Mouse (Mus musculus) left cerebral cortex, adult 9 months (tissue): ENCODE results near the gene Hnrnph2.

Experiments
- DNase-seq, 2 experiments: peaks; one replicate each; pipeline ENCODE4 v3.0.0; 2022; ENCODE audit warnings: low spot score in 2 of 2

Hnrnph2 gene

DNA sequence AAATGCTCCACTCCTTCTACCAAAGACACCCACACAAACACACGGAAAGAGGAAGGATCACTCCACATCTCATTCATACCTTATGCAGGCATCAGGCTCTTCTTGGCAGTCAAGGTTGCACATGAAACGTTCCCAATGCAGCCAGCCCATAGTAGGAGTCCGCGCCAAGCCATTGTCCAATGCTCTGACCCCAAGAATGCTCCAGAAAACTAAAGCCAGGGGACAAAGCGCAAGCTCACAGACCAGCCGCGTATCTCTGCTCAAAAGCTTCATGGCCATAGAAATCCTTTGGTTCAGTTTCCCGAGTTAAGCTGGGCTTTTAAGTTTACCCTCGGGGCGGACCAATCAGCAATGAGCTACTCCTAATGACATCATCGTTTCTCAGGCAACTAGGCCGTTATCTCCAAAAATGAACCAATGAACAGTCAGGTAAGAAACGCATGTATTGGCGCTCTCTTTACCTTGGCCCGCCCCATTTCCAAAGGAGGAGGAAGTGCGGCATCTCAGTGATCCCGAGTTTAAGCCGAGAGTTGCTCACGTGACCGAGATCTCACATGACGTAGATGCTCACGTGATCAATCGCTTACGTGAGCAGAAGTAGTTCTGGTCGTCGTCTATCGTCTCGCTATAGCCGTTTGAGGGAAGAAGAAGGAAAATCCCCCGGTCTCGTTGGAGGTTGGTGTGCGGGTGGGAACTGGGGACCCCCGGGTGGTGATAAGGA is at the start of gene Hnrnph2, which contains the start of gene Gla:
Hnrnph2 (plus strand) TSS at position 521 of the 721 bp plus-strand sequence.
Gla (minus strand) TSS at position 467 of the 721 bp plus-strand sequence.
- DNase-seq: peak; percentile 92 to 95

GRCm38 (mm10) chrX:134553326-134553725 is 47.7 kb upstream of the Hnrnph2 start:
- no peak for DNase-seq

DNA sequence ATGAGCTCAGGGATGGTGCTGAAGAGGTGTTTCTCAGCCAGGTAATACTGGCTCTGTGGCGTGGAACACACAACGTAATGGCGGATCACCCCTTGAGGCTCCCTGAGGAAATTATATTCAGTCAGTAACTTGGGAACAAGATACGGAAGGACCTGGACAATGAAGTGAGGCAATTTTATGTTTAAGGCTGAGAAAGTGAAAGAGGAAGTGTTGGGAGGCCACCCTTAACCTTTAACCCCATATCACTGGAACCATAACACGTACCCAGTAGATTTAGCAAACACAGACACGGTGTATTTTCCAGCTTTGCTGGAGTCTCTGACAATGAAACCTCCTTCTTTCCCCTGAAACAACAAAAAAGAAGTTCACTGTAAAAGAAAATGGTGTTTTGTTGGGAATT is 46.6 kb upstream of the Hnrnph2 start:
- no peak for DNase-seq

DNA sequence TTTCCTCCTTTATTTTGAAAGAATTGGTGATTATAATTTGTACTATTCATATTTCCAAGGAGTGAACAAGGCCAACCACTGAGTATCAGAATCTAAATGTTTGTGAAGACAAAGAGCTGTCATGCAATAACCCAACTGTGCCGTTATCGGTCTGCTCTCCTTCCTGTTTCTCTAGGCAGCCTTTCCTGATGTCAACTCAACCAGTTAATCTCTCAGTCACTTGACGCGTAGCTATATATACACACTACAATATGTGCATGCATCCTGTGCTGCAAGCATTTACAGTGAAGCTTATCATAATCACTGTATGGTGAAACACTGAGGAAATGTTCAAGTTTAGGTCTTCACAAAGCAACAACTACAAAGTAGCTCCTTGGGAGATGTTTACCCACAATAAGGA is 36.7 kb upstream of the Hnrnph2 start:
- DNase-seq: no peak

DNA sequence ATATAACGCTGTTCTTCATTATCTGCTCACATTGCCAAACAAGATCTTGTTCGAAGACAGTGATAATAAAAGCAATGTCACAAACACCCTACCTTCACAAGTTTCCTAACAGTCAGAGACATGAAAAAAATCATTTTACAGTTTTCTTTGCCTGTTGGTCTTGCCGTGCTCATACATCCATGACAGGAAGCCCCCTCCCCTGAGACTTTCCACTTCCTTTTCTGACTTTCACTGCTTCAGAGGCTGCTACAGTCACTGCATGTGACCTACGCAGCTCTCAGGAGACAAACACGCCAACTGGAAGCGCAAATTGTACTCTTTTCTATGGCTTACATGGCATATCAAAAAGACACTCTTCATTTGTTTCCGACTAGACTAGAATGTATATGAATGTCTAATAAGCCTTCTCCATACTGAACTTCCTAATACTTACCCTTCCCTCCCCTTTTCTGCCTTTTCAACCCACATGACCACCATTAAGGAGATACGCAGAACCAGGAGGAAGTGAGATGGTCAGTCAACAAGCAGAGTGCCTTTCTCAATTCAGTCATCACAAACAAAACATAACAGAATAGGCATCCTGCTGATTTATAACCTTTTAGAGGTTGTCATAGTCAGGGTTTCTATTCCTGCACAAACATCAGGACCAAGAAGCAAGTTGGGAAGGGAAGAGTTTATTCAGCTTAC is 34.3 kb upstream of the Hnrnph2 start:
- DNase-seq: no peak

GRCm38 (mm10) chrX:134577896-134578295 is 23.1 kb upstream of the Hnrnph2 start:
- DNase-seq: no peak

DNA sequence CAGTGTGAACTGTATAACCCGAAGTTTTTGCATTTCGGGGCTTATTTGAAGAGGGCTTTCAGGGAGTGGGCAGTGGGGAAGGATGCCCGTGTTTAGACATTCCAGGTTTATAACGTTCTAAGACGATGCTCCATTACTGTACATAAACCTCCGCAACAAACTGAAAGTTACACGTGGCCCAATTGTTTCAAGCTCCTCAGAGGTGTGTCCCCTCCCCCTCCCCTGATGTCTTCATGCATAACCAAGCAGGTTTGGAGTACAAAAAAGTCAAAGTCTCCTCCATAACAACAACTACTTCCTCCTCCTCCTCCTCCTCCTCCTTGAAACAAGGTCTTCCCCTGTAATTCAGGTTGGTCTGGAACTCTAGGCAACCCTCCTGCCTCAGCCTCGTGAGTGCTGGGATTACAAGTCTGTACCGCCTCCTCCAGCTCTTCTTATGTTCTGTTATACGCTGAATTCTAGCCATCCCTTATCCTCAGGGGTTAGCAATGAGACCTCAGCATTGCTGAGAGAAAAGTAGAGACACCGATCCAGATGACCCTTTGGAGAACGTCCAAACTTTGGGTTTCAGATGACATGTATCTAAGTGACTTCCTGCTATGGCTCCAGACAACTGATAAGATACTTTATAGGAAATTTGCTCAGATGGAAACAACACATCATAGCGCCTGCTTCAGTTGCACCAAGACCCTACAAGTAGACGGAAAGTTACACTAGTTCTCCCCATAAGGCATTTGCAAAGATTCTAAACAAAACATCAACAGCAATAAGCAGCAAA is 20.3 kb upstream of the Hnrnph2 start:
- no peak for DNase-seq

GRCm38 (mm10) chrX:134582270-134582669 is 18.7 kb upstream of the Hnrnph2 start:
- no peak for DNase-seq

DNA sequence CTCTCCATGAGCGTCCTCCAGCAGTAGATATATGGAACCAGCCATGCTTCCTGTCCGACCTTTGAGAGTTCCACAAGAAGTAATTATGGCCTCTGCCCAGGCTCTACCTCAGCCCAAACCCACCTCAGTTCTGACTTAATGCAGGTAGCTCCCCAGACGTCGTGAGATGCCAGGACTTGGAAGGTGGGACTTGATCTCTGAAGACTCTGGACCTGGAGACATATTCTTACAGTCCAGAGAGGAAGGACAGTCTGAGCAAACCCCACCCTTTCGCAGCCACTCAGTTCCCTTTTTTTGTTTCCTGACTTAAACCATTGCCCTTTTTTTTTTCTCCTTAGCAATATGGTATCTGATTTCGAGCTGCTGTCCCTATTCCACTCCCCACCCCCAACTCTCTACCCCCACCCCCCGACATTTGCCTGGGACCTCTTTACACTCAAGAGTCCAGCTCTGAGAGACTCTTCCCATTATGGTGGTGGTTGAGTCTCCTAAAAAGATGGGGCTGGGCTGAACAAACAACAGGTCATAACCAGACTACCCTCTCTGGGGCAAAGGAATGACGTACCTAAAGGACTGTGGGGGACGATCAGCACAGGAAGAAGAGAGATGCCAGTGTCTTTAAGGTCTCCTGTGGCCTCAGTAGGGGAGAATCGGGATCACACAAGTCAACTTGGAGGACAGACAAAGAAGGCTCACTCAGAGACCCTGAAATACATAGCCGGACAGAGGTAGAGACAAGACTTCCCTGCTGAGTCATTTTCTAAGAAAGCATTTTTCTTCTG is 17.9 kb upstream of the Hnrnph2 start, which contains the start of gene Btk:
Btk (minus strand) TSS at position 683 of the 782 bp plus-strand sequence.
- DNase-seq: no peak

DNA sequence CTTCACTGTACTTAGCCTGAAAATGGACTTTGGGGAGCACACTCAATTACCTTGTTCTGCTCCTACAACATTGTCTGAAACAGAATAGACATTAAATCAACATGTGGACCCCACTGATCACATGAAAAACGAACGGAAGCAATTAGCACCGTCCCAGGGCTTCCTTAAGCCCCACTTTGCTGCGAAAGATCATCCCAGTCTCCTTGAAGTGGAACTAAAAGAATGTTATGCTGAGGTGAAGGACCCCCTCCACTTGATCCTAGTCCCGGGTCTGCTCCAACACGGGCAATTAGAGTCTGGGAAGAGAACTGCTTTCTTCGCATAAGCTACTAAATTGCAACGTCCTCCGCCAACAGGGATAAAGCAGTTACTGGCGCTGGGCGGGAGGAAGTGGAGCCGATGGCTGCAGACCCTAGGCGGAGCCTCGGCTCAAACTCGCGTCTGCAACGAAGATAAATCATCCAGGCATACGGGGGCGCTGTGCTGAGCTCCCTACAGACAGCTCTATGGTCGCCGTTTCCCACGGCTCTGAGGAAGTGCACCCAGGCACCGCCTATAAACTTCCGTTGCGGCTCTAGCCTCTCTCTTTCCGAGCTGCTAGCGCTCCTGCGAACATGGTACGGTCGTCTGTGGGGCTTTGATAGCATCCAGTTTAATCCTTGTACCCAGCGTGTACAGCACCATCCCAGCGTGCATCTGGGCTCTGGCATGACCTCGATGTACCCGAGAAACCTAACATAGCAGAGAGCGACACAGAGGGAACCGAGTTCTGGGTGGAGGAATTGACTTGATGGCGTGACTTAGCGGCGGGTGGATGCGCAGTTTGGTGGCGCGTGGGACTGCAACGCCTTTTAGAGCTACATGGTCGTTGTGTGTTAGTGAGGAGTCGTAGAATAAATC is 15.6 kb upstream of the Hnrnph2 start, which contains the start of gene Rpl36a:
Rpl36a (plus strand) TSS at position 552 of the 900 bp plus-strand sequence.
- DNase-seq: peak; percentile 74 to 92

DNA sequence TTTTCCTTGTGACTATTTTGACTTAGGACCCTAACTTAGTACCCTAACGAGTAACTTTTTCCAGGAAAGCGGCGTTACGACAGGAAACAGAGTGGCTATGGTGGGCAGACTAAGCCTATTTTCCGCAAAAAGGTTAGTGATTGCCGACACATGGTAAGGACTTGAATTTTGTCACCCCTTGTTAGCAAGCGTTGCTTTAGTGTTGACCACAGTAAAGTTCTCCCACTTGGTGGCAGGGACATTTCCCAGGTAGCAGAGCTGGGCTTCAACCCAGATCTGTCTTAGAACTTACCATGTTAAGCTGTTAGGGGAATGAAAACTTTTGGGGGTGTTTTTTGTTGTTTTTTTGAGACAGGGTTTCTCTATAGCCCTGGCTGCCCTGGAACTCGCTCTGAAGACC is 14.5 kb upstream of the Hnrnph2 start:
- no peak for DNase-seq

- DNase-seq: no peak
Observed at GRCm38 (mm10) chrX:134588261-134588660, 12.7 kb upstream of the Hnrnph2 start.

DNA sequence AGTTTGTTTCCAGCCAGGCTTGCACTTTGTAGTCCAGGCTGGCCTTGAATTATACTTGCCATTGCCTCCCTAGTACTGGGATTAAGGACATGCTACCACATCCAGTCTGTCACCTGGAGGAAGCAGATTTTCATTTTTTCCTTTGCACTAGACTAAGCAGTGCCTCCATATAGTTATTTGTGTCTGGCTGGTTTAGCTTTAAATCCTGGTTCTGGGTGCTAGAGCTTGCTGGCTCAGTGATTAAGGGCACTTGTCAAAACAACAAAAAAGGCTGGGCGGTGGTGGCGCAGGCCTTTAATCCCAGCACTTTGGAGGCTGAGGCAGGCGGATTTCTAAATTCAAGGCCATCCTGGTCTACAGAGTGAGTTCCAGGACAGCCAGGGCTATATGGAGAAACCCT is 12.0 kb upstream of the Hnrnph2 start:
- no peak for DNase-seq

- no peak for DNase-seq
Observed at GRCm38 (mm10) chrX:134589836-134590235, 11.1 kb upstream of the Hnrnph2 start.

- DNase-seq: no peak
Observed at GRCm38 (mm10) chrX:134599922-134600565, 935 bp upstream of the Hnrnph2 start.

GRCm38 (mm10) chrX:134601380-134602120 is 571 bp downstream of the Hnrnph2 start:
- DNase-seq: no peak

DNA sequence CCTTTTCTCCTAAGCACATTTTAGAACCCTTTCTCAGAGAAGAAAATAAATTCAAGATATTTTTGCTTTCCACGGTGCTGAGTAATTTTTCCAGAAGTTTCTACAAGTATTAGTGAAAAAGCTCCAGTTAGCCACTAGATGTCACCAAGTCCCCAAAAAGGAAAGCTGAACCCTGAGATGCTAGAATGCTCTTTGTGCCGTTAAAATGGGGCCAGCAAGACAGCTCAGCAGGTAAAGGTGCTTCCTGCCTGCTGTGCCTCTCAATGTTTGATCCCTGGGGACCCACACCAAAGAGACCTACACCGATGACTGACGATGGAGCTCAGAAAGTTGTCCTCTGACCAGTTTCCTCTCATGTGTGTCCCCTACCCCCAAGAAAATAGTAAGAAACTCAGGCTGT is 8.5 kb downstream of the Hnrnph2 start:
- no peak for DNase-seq

DNA sequence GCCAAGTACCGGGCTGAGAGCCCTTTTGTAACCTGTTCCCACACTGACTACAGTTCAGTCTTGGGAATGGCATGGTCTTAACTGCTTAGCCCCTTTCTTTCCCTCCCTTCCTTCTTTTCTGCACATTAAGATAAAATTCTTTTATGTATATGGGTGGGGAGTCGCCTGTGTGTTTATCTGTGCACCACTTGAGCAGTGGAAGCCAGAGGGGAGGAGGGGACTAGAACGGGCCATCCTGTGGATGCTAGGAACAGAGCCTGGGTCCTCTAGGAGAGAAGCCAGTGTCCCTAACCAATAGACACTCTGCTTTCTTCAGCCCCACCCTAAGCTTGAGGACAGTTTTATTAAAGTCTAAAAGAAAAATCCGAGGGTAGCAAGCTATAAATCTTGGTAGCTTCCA is 10.0 kb downstream of the Hnrnph2 start:
- DNase-seq: no peak

DNA sequence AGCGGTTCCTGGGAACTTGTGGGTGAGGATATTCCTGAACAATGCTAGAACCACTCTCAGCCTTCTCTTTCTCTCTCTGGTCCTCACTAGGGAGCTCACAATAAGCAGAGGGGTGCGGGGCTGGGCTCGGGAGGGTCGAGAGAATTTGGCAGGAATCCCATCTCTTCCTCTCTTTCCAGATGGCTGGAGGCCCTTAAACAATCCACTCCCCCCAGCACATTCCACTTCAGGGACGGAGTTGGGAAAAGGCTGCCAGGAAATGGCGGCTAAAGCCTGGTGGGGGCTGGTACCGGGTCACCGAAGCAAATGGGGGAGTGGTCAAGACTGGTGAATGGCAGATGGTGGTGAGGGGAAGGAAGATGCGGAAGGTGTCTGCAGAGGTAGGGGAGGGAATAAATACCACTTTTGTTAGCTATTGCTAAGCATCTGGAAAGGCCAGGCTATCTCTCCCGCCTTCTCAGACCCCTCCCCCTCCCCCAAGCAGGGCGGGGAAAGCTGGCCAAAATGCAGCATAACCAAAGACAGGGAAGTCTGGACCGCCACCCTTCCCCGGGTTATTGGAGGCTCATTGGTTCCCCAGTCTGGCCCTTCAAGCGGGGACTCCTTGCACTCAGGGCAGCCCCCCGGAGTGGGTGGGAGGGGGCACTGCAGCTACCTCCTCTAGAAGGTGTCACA is 11.4 kb downstream of the Hnrnph2 start:
- DNase-seq: peak in 1 of 2 experiments; percentile 26
